Mouse (Mus musculus) lung, embryonic 14.5 days (tissue): ENCODE results near the gene C77080. TPM values are rescaled to one million over a fixed set of nuclear protein-coding genes. Genes with fewer than 3 reads are reported as not detected.

ENCODE experiments used
- ATAC-seq: fragments of 200-750 bp; cut with Nextera tagmentation; 2 replicates; pipeline ENCODE4 v1.8.0; 2017; ENCODE audit warnings: mild to moderate bottlenecking, moderate TSS enrichment, moderate library complexity; ENCODE audit not compliant: insufficient read depth
- DNase-seq: peaks from one replicate; pipeline ENCODE4 v3.0.0-alpha.2; 2015
- H3K27ac ChIP-seq: fragments of 300-500 bp; sonication (generic); 2 replicates; pipeline ENCODE4 v1.5.1; 2014; ENCODE audit warnings: low read depth, mild to moderate bottlenecking, moderate library complexity
- H3K27me3 ChIP-seq: fragments of 300-500 bp; sonication (generic); 2 replicates; pipeline ENCODE4 v1.6.1; 2014; ENCODE audit warnings: low read length, control low read depth; ENCODE audit not compliant: insufficient read depth
- H3K36me3 ChIP-seq: fragments of 300-500 bp; sonication (generic); 2 replicates; pipeline ENCODE4 v1.6.1; 2014; ENCODE audit warnings: control low read depth; ENCODE audit not compliant: insufficient read depth
- H3K4me1 ChIP-seq: fragments of 300-500 bp; sonication (generic); 2 replicates; pipeline ENCODE4 v1.6.1; 2014; ENCODE audit warnings: antibody characterized with exemption, control low read depth; ENCODE audit not compliant: insufficient read depth
- H3K4me2 ChIP-seq: fragments of 300-500 bp; sonication (generic); 2 replicates; pipeline ENCODE4 v1.6.1; 2014; ENCODE audit warnings: mild to moderate bottlenecking
- H3K4me3 ChIP-seq: fragments of 300-500 bp; sonication (generic); 2 replicates; pipeline ENCODE4 v1.5.1; 2014; ENCODE audit warnings: low read depth, low read length
- H3K9ac ChIP-seq: fragments of 300-500 bp; sonication (generic); 2 replicates; pipeline ENCODE4 v1.6.1; 2014
- H3K9me3 ChIP-seq: fragments of 300-500 bp; sonication (generic); 2 replicates; pipeline ENCODE4 v1.6.1; 2016; ENCODE audit warnings: low read depth, low read length, control low read depth
- CTCF ChIP-seq: IDR thresholded peaks from 2 replicates; pipeline ENCODE4 v1.5.1; 2016; ENCODE audit warnings: antibody characterized with exemption, low read depth
- WGBS: fragments of 180-500 bp; shearing (Covaris S2); extraction: QIAGEN DNeasy Blood & Tissue Kit; methylation state at CpG from one replicate; pipeline ENCODE4 v1.1.7; 2014; 5-methylcytosine and 5-hydroxymethylcytosine counted together
- polyA plus RNA-seq: library from polyadenylated mRNA; unstranded; fragments of >200 nt; fragmentation: Nextera tagmentation; extraction: Ambion mirVana; gene quantifications from 2 replicates; pipeline ENCODE4 v1.2.1, GENCODE M21; 2014

Gene C77080
- polyA plus RNA-seq, 1 experiment from 2014 or later, result 2.8 TPM

GRCm38 (mm10) chr4:129232561-129233360 is 28.4 kb downstream of the C77080 start:
- Histone ChIP-seq H3K27me3 (0 out of 2 replicates have a peak, but pooled peaks cover 3% of the 10 kb centered on the region), H3K4me2 (peak overlapping the region; percentile 18; the same call in 1 of the 2 replicates), H3K4me3 (no peak overlapping the region), H3K27ac (peak overlapping the region; percentile 33; the same call in 1 of the 2 replicates), H3K4me1 (peaks cover 26% of the 10 kb centered on the region), H3K9me3 (no peaks in the 10 kb centered on the region), H3K36me3 (no peaks in the 10 kb centered on the region), H3K9ac (peak overlapping the region; percentile 0; the same call in 1 of the 2 replicates)
- no peak for DNase-seq
- 61% methylated on average over 9 of the region's 9 CpGs for WGBS
- no peak for ATAC-seq
- TF ChIP-seq CTCF, result no peak

GRCm38 (mm10) chr4:129231594-129232450 is 29.4 kb downstream of the C77080 start:
- no peak for TF ChIP-seq CTCF
- Histone ChIP-seq H3K4me1 (peaks cover 30% of the 10 kb centered on the region), H3K9me3 (no peaks in the 10 kb centered on the region), H3K27ac (peak overlapping the region; percentile 33; the same call in 1 of the 2 replicates), H3K4me2 (peak overlapping the region; percentile 18; the same call in 1 of the 2 replicates), H3K27me3 (peaks cover 10% of the 10 kb centered on the region), H3K36me3 (no peaks in the 10 kb centered on the region), H3K4me3 (no peak overlapping the region), H3K9ac (no peak overlapping the region)
- no peak; the same call in 1 of the 2 replicates for ATAC-seq
- peak; percentile 51 for DNase-seq
- 55% methylated on average over 12 of the region's 12 CpGs for WGBS

- TF ChIP-seq CTCF, result no peak
- Histone ChIP-seq H3K9ac (no peak overlapping the region), H3K4me2 (no peak overlapping the region), H3K4me3 (no peak overlapping the region), H3K27ac (no peak overlapping the region), H3K36me3 (no peaks in the 10 kb centered on the region), H3K27me3 (peaks cover 10% of the 10 kb centered on the region), H3K4me1 (peaks cover 35% of the 10 kb centered on the region), H3K9me3 (no peaks in the 10 kb centered on the region)
- ATAC-seq (no peak), DNase-seq (no peak)
- WGBS, result 62% methylated on average over 8 of the region's 8 CpGs
Observed at GRCm38 (mm10) chr4:129230926-129231325, 30.3 kb downstream of the C77080 start.

GRCm38 (mm10) chr4:129227985-129228381 is 33.2 kb downstream of the C77080 start:
- no peaks in the 10 kb centered on the region for H3K9me3 ChIP-seq
- WGBS, result 27% methylated on average over 8 of the region's 8 CpGs
- no peak overlapping the region for H3K27ac ChIP-seq
- H3K9ac ChIP-seq, result peak overlapping the region; percentile 34; the same call in 1 of the 2 replicates
- H3K27me3 ChIP-seq, result peaks cover 10% of the 10 kb centered on the region
- DNase-seq (no peak), ATAC-seq (no peak)
- 0 out of 2 replicates have a peak, but pooled peaks cover 6% of the 10 kb centered on the region for H3K36me3 ChIP-seq
- peak overlapping the region; percentile 51 for H3K4me2 ChIP-seq
- H3K4me1 ChIP-seq, result peaks cover 27% of the 10 kb centered on the region
- TF ChIP-seq CTCF, result no peak
- H3K4me3 ChIP-seq, result 0 out of 2 replicates have a peak overlapping the region, but pooled peaks have one; percentile 11

GRCm38 (mm10) chr4:129227170-129227984 is 33.8 kb downstream of the C77080 start:
- Histone ChIP-seq H3K27me3 (peaks cover 14% of the 10 kb centered on the region), H3K4me1 (peaks cover 24% of the 10 kb centered on the region), H3K9ac (peak overlapping the region; percentile 34), H3K27ac (no peak overlapping the region), H3K36me3 (peaks cover 12% of the 10 kb centered on the region; the same call in 1 of the 2 replicates), H3K9me3 (no peaks in the 10 kb centered on the region), H3K4me3 (peak overlapping the region; percentile 11), H3K4me2 (peak overlapping the region; percentile 51)
- 15% methylated on average over 22 of the region's 22 CpGs for WGBS
- no peak for ATAC-seq
- DNase-seq, result no peak
- TF ChIP-seq CTCF, result no peak

- ATAC-seq (0 out of 2 replicates have a peak, but pooled peaks have one; percentile 12), DNase-seq (peak; percentile 64)
- H3K27ac ChIP-seq, result no peak overlapping the region
- no peak for TF ChIP-seq CTCF
- H3K36me3 ChIP-seq, result peaks cover 17% of the 10 kb centered on the region; the same call in 1 of the 2 replicates
- 0 out of 2 replicates have a peak overlapping the region, but pooled peaks have one; percentile 3 for H3K9ac ChIP-seq
- H3K9me3 ChIP-seq, result no peaks in the 10 kb centered on the region
- no peak overlapping the region for H3K4me3 ChIP-seq
- H3K4me1 ChIP-seq, result peaks cover 16% of the 10 kb centered on the region
- peak overlapping the region; percentile 51; the same call in 1 of the 2 replicates for H3K4me2 ChIP-seq
- 16% methylated on average over 5 of the region's 5 CpGs for WGBS
- H3K27me3 ChIP-seq, result peaks cover 16% of the 10 kb centered on the region
Observed at GRCm38 (mm10) chr4:129226441-129226963, 34.7 kb downstream of the C77080 start.
